Mouse (Mus musculus) forebrain, embryonic 10.5 days (tissue): ENCODE data around the gene Ttc3. TPM values are rescaled to one million over a fixed set of nuclear protein-coding genes. Genes with fewer than 3 reads are reported as not detected.

Experiments
- DNase-seq: peaks from one replicate; pipeline ENCODE4 v3.0.0-alpha.2; 2017; ENCODE audit warnings: low spot score; ENCODE audit errors: extremely low spot score
- H3K27ac ChIP-seq: fragments of 300-500 bp; sonication (generic); 2 replicates; pipeline ENCODE4 v1.5.1; 2016; ENCODE audit warnings: mild to moderate bottlenecking
- H3K27me3 ChIP-seq: fragments of 300-500 bp; sonication (generic); 2 replicates; pipeline ENCODE4 v1.6.1; 2016; ENCODE audit warnings: mild to moderate bottlenecking; ENCODE audit not compliant: poor library complexity, severe bottlenecking
- H3K36me3 ChIP-seq: fragments of 300-500 bp; sonication (generic); replicated peaks from 2 replicates; pipeline ENCODE4 v1.6.1; 2016; ENCODE audit warnings: mild to moderate bottlenecking, moderate library complexity
- H3K4me1 ChIP-seq: fragments of 300-500 bp; sonication (generic); 2 replicates; pipeline ENCODE4 v1.6.1; 2016
- H3K4me3 ChIP-seq: fragments of 300-500 bp; sonication (generic); 2 replicates; pipeline ENCODE4 v1.5.1; 2016; ENCODE audit warnings: mild to moderate bottlenecking, moderate library complexity
- H3K9me3 ChIP-seq: fragments of 300-500 bp; sonication (generic); 2 replicates; pipeline ENCODE4 v1.6.1; 2016; ENCODE audit warnings: mild to moderate bottlenecking, moderate library complexity
- WGBS: fragments of 180-500 bp; shearing (Covaris S2); methylation state at CpG from one replicate; pipeline ENCODE4 v1.1.7; 2016; 5-methylcytosine and 5-hydroxymethylcytosine counted together
- polyA plus RNA-seq: library from polyadenylated mRNA; unstranded; fragments of >200 nt; fragmentation: Nextera tagmentation; extraction: Ambion mirVana; gene quantifications from 2 replicates; pipeline ENCODE4 v1.2.1, GENCODE M21; 2016

Gene Ttc3
- polyA plus RNA-seq, 1 experiment from 2014 or later: 306 TPM

GRCm38 (mm10) chr16:94347080-94347731, 23.2 kb upstream of the Ttc3 start:
- Histone ChIP-seq H3K4me3 (no peak overlapping the region), H3K4me1 (peaks cover 10% of the 10 kb centered on the region; the same call in 1 of the 2 replicates), H3K9me3 (no peaks in the 10 kb centered on the region), H3K27ac (no peak overlapping the region), H3K27me3 (no peaks in the 10 kb centered on the region), H3K36me3 (no peaks in the 10 kb centered on the region)
- 80% methylated on average over 7 of the region's 7 CpGs for WGBS
- no peak for DNase-seq

- Histone ChIP-seq H3K27ac (no peak overlapping the region), H3K4me3 (no peak overlapping the region), H3K9me3 (no peaks in the 10 kb centered on the region), H3K4me1 (peaks cover 14% of the 10 kb centered on the region), H3K27me3 (no peaks in the 10 kb centered on the region), H3K36me3 (no peaks in the 10 kb centered on the region)
- WGBS: 86% methylated on average over 2 of the region's 2 CpGs
- no peak for DNase-seq
Observed at GRCm38 (mm10) chr16:94348779-94349178, 21.6 kb upstream of the Ttc3 start.

GRCm38 (mm10) chr16:94349588-94350286, 20.7 kb upstream of the Ttc3 start:
- Histone ChIP-seq H3K4me3 (no peak overlapping the region), H3K9me3 (no peaks in the 10 kb centered on the region), H3K27ac (no peak overlapping the region), H3K27me3 (no peaks in the 10 kb centered on the region), H3K4me1 (peaks cover 19% of the 10 kb centered on the region), H3K36me3 (no peaks in the 10 kb centered on the region)
- no peak for DNase-seq
- WGBS: 81% methylated on average over 11 of the region's 11 CpGs

- no peak for DNase-seq
- no peaks in the 10 kb centered on the region for H3K9me3 ChIP-seq
- WGBS: 87% methylated on average over 10 of the region's 10 CpGs
- H3K4me3 ChIP-seq: no peak overlapping the region
- H3K27ac ChIP-seq: no peak overlapping the region
- no peaks in the 10 kb centered on the region for H3K27me3 ChIP-seq
- H3K4me1 ChIP-seq: peaks cover 19% of the 10 kb centered on the region
- H3K36me3 ChIP-seq: no peaks in the 10 kb centered on the region
Observed at GRCm38 (mm10) chr16:94350287-94350677, 20.1 kb upstream of the Ttc3 start.

- WGBS: 71% methylated on average over 9 of the region's 9 CpGs
- no peak for DNase-seq
Observed at GRCm38 (mm10) chr16:94354450-94354849, 16.0 kb upstream of the Ttc3 start.

GRCm38 (mm10) chr16:94356046-94356445, 14.4 kb upstream of the Ttc3 start:
- Histone ChIP-seq H3K4me3 (no peak overlapping the region), H3K4me1 (peaks cover 21% of the 10 kb centered on the region), H3K27me3 (no peaks in the 10 kb centered on the region), H3K36me3 (no peaks in the 10 kb centered on the region), H3K9me3 (no peaks in the 10 kb centered on the region), H3K27ac (no peak overlapping the region)
- no peak for DNase-seq
- 76% methylated on average over 7 of the region's 7 CpGs for WGBS

More at GRCm38 (mm10) chr16:94354450-94354849, 16.0 kb upstream of the Ttc3 start:
- H3K36me3 ChIP-seq: no peaks in the 10 kb centered on the region
- H3K9me3 ChIP-seq: no peaks in the 10 kb centered on the region
- peaks cover 28% of the 10 kb centered on the region for H3K4me1 ChIP-seq
- H3K27ac ChIP-seq: no peak overlapping the region
- H3K27me3 ChIP-seq: no peaks in the 10 kb centered on the region
- H3K4me3 ChIP-seq: no peak overlapping the region

- H3K9me3 ChIP-seq: no peaks in the 10 kb centered on the region
- H3K27ac ChIP-seq: no peak overlapping the region
- 87% methylated on average over 11 of the region's 11 CpGs for WGBS
- no peak for DNase-seq
- peaks cover 22% of the 10 kb centered on the region for H3K4me1 ChIP-seq
- H3K36me3 ChIP-seq: no peaks in the 10 kb centered on the region
- H3K4me3 ChIP-seq: no peak overlapping the region
- H3K27me3 ChIP-seq: no peaks in the 10 kb centered on the region
Observed at GRCm38 (mm10) chr16:94356776-94357494, 13.5 kb upstream of the Ttc3 start.

GRCm38 (mm10) chr16:94358091-94358490, 12.3 kb upstream of the Ttc3 start:
- Histone ChIP-seq H3K27ac (no peak overlapping the region), H3K4me1 (peaks cover 29% of the 10 kb centered on the region), H3K36me3 (no peaks in the 10 kb centered on the region), H3K4me3 (no peak overlapping the region), H3K27me3 (no peaks in the 10 kb centered on the region), H3K9me3 (no peaks in the 10 kb centered on the region)
- WGBS: 90% methylated on average over 3 of the region's 3 CpGs
- no peak for DNase-seq

- WGBS: 89% methylated on average over 13 of the region's 13 CpGs
Observed at GRCm38 (mm10) chr16:94360578-94361350, 9.7 kb upstream of the Ttc3 start.

GRCm38 (mm10) chr16:94362174-94362873, 8.1 kb upstream of the Ttc3 start:
- Histone ChIP-seq H3K4me1 (peaks cover 11% of the 10 kb centered on the region), H3K4me3 (no peak overlapping the region), H3K27ac (no peak overlapping the region), H3K9me3 (no peaks in the 10 kb centered on the region), H3K36me3 (peaks cover 12% of the 10 kb centered on the region), H3K27me3 (no peaks in the 10 kb centered on the region)
- WGBS: 61% methylated on average over 10 of the region's 10 CpGs
- DNase-seq: no peak

More at GRCm38 (mm10) chr16:94360578-94361350, 9.7 kb upstream of the Ttc3 start:
- H3K36me3 ChIP-seq: peaks cover 12% of the 10 kb centered on the region
- H3K27ac ChIP-seq: no peak overlapping the region
- no peak overlapping the region for H3K4me3 ChIP-seq
- H3K27me3 ChIP-seq: no peaks in the 10 kb centered on the region
- DNase-seq: no peak
- no peaks in the 10 kb centered on the region for H3K9me3 ChIP-seq
- H3K4me1 ChIP-seq: peaks cover 20% of the 10 kb centered on the region

GRCm38 (mm10) chr16:94363814-94364213, 6.6 kb upstream of the Ttc3 start:
- H3K9me3 ChIP-seq: no peaks in the 10 kb centered on the region
- H3K4me3 ChIP-seq: no peak overlapping the region
- H3K27me3 ChIP-seq: no peaks in the 10 kb centered on the region
- no peak overlapping the region for H3K27ac ChIP-seq
- H3K4me1 ChIP-seq: peaks cover 17% of the 10 kb centered on the region
- DNase-seq: no peak
- H3K36me3 ChIP-seq: peaks cover 12% of the 10 kb centered on the region
- WGBS: 91% methylated on average over 4 of the region's 4 CpGs

GRCm38 (mm10) chr16:94365435-94365834, 5.0 kb upstream of the Ttc3 start:
- Histone ChIP-seq H3K36me3 (peaks cover 12% of the 10 kb centered on the region), H3K9me3 (no peaks in the 10 kb centered on the region), H3K4me3 (no peak overlapping the region), H3K27ac (no peak overlapping the region), H3K27me3 (no peaks in the 10 kb centered on the region), H3K4me1 (peaks cover 23% of the 10 kb centered on the region)
- DNase-seq: no peak
- WGBS: 92% methylated on average over 3 of the region's 3 CpGs
